Mouse (Mus musculus): ENCODE results near the gene Ift27.

DNA sequence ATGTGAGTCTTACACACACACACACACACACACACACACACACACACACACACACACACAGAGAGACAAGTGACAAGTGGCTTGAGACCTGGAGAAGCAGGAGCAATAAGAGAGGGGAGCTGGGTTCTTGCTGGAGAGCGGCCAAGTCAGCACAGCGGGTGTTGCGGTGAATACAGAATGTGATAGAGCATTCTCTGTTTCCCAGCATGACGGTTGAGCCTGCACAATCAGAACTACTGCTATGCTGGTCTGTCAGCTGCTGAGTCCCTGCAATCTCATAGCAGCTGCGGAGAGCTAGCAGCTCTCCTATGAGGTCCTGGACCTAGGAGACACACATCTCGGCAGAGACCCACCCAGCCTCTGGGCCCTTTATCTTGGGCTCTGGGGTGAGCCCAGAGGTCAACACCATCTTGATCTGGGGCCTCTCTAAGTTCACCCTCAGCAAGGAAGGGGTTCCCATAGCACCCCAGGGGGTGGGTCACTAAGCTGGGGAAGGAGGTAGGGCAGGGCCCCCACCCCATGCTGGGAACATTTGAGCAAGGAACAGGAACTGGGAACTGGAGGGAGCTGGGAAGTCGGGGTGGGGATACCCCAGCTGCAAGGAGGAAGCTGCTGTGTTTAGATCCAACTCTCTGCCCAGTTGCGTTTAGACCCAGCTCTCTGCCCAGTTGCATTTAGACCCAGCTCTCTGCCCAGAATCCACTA, 7.9 kb upstream of the Ift27 start:
- TF ChIP-seq POLR2A (IDR thresholded peaks at IDR 0.05; ENCODE audit: control insufficient read depth, low read depth, low read length) (no peak), CTCF (IDR thresholded peaks at IDR 0.05; ENCODE audit: control insufficient read depth, insufficient read depth, insufficient replicate concordance, low read depth, low read length) (no peak)

Measured in testis, adult 2 months (tissue).